Mouse (Mus musculus): Measurements from ENCODE around the gene Gabarapl2.

Gabarapl2 gene

DNA sequence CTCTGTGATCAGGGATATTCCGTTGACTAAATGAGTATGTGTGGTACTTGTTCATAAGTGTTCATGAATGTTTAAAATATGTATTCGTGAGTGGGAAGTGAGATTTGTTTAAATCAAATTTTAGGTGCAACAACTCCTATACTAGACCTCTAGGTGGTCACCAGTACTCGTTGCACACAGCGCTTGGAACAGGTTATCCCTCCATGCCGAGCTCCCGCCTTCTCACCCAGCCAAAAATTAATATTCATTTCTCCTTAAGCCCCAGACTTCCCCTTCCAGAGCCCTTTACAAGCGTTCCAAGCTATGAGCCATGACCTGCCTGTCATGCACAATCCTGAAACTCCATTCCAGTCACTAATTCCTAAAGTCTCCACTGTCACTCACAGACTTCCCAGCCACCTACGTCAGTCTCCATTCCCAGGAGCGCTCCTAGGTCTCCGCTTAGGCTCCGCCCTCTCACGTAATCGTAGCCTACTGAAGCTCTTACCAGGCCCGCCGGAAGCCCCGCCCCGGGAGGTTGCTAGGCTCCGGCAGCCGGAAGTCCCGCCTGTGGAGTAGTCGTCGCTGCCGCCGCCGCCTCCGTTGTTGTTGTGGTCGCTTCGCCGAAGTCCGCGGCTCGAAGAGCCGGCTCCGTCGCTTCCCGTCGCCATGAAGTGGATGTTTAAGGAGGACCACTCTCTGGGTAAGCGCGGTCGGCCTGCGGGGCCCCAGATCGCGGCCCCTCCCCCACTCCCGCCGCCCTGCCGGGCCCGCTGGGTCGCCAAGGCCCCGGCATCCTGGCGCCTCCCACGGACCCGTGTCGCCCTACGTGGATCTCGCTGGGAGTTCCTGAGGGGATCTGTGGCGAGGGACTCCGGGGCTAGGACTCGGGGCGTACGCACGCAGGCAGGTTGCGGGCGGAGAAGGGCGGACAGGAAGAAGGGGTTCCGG is at the start of gene Gabarapl2:
Gene Gabarapl2, plus strand, starts transcription at position 533 of the 930 bp plus-strand sequence.
- peak; percentile 96 for DNase-seq

DNA sequence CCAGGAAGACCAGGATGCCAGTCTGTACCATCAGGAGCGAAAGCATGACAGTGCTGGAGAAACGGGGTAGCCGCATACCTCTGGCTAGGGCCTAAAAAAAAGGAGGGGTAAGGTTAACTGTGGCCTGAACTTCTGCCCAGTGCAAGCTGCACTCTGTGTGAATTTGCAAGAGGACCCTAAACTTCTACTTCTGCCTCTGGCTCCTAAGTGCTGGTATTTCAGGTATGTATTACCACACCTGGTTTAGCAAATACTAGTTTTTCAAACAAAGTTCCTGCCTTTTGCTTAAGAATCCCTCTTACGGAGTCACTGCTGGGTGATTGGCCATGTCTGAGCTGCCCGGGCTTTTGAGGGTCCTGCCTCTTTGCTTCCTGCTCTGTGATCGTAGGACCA is 49.6 kb upstream of the Gabarapl2 start:
- DNase-seq = no peak

- DNase-seq = no peak
Measured at GRCm38 (mm10) chr8:111891983-111892382, 48.5 kb upstream of the Gabarapl2 start.

DNA sequence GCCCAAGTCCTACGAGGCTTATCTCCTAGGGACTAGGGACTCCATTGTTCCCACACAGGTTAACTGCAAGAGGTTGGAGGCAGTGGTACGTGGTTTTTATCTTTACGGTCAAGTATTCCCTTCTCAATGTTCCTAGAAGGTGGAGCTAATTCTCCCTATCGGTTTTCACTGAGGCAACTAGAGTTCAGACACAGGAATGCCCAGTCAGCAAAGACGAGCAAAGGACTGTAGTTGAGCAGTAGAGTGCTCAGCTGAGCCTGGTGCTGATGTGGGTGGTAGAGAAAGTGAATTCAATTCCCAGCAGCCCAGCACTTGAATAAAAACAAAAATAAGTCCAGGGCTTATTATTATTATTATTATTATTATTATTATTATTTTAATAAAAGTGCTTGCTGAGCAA is 47.9 kb upstream of the Gabarapl2 start:
- no peak for DNase-seq

DNA sequence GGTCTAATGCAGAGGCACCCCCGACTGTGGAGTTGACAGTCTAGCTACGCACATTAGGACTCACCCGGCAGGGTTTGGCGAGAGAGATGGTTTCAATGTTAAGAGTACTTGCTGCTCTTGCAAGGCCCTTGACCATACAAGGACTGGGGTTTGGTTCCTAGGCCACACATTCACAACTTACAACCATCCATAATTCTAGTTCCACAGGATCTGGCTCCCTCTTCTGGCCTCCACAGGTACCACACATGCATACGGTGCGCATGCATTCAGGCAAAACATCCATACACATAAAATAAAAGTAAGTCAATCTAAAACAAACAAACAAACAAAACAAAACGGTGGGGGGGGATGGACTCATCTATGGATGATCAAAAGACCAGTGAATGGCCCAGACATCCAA is 45.5 kb upstream of the Gabarapl2 start:
- no peak for DNase-seq

DNA sequence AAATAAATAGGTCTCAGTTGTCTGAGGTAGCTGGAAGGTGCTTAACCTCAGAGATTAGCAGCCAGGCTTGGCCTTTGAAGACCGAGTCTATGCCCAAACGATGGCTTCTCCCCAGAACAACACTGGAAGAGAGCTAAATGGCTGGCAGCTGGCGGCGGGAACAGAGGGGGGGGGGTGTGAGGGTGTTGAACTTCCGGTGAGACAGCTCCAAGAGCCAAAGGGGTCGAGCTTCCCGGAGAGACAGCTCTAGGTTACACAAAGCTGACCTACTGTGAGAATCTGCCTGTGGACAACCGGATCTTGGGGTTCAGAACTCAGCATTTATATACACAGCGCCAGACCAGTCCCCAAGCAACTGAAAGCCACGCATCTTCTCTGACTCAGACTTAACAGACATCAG is 41.9 kb upstream of the Gabarapl2 start:
- no peak for DNase-seq

DNA sequence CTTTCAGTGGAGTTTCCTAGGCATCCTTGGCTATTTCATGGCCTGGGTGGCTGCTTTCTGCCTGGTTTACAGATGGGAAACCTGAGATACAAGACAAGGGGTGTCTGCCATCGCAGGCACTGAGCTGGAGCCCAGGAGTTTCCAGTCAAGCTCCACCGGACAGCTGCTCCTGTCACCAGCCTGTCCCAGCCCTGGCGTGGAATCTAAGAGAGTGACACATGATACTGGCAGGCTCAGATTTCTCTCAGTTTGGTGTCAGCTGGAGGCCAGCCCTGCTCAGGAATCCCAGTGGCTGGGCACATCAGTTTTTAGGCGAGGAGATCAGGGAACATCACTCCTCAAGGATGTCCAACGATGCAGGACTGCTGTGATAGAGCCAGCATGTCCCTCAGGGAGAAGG is 38.4 kb upstream of the Gabarapl2 start:
- DNase-seq = no peak

GRCm38 (mm10) chr8:111905500-111906121 is 34.9 kb upstream of the Gabarapl2 start:
- DNase-seq = no peak

DNA sequence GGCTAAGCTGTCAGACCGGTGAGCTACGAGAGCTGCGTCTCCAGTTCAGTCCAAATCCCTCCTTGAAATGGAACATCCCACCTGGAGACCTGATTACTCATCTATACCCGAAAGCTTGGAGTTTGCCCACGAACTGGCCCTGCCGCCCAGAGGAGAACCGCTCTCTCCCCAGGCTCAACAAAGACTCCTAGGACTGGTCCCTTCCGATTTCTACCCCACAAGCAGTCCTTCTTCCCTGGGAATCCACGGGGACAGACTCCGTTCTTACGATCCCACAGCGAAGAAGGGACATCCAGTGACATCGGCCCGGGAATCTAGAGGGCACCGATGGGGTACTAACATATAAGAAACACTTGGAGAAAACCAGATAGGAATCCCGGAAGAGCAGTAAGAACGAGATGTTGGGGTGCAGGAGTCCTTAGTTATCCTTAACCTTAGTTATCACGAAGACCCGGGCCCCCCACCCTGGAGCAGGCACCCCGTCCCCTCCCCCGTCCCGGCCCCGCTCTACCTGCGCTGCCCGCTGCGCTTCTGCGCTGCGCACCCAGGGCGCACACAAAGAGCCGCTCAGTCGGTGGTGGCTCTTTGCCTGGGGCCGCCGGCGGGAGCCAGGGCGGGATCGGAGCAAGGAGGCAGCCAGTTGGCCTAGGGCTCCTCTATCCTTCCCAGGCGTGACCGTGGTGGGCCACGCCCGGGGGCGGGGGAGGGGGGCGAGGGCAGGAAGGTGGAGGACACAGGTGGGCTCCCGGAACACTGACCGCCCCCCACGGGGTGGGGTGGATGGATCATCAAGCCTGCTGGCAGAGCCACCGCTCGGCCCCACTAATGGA is 30.7 kb upstream of the Gabarapl2 start, which contains the start of gene Chst5:
Gene Chst5, minus strand, starts transcription at position 827 of the 830 bp plus-strand sequence.
- peak; percentile 50 for DNase-seq

- no peak for DNase-seq
Measured at GRCm38 (mm10) chr8:111911572-111911971, 28.9 kb upstream of the Gabarapl2 start.

DNA sequence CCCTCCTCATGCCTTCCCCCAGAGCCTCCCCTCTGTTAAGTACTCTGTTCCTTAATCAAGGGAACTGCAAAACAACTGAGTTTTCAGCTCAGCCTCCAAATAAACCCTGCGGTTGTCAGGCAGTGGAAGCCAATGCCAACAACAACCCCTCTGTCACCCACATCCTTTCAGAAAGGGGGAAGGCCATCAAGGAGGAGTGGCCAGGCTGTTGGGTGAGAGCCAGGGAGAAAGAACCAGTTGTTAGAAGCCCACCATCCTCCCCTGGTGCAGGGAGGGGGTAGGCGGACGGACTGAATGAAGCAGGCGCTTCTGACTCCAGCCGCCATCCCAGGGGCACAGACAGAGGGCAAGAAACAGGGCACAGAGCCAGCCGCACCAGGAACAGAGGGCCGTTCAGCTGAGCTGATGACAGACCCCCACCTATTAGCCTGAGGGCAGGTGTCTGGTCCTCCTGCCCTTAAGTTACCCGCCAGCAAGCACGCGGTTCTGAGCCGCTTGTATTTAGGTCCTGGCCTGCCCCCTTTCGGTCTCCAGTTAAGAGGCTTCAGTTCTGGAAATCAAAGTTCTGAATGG is 27.6 kb upstream of the Gabarapl2 start:
- DNase-seq = no peak

DNA sequence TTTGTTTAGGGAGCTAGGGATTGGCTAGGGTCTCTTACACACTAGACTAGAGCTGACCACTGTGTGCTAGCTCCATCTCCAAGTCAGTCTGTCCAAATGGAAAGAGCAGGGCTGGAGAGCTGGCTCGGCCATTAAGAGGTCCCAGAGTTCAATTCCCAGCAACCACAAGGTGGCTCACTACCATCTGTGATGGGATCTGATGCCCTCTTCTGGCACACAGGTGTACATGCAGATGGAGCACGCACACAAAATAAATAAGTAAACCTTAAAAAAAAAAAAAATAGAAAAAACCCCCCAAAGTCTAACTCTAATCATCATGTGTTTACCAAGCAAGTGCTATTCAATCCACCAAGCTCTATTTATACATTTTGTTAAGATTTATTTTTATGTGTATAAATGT is 20.8 kb upstream of the Gabarapl2 start:
- DNase-seq = no peak

- no peak for DNase-seq
Measured at GRCm38 (mm10) chr8:111920971-111921370, 19.5 kb upstream of the Gabarapl2 start.

DNA sequence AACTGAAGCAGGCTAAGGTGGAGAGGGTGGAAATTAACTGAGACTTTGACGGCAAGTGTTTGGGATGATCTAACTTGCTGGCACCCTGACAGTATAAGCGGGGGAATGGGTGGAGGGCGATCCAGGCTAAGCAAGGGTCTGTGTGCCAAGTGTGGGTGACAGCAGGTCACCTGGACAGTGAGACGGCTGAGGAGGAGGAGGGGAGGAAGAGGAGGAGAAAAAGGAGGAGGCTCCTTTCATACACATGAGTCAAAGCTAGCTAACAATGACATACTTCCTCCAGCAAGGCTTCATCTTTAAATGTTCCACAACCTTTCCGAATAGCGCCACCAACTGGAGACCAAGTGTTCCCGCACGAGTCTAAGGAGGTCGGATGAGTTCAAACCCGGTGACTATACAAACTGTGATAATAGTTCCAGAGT is 17.1 kb upstream of the Gabarapl2 start:
- peak; percentile 79 for DNase-seq

- no peak for DNase-seq
Measured at GRCm38 (mm10) chr8:111924976-111925375, 15.5 kb upstream of the Gabarapl2 start.

- no peak for DNase-seq
Measured at GRCm38 (mm10) chr8:111929648-111930344, 10.7 kb upstream of the Gabarapl2 start.

DNA sequence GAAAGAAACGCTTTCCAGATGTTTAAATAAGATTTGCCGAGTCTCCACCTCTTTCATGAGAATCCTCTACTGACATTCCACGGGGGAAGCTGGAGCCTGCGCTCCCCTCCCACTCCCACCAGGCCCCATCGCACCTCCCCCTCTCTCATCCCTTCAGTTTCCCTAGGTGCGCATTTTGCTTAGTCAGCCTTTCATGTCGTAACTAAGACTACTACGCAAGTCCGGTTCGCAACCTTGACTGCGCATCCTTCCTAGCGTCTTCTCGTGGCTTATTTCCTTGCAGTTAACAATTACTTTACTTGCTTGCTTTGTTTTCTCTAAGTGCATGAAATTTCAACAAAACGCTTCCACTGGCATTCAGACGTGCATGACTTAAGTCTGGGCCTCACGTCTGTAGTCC is 8.8 kb upstream of the Gabarapl2 start:
- no peak for DNase-seq

DNA sequence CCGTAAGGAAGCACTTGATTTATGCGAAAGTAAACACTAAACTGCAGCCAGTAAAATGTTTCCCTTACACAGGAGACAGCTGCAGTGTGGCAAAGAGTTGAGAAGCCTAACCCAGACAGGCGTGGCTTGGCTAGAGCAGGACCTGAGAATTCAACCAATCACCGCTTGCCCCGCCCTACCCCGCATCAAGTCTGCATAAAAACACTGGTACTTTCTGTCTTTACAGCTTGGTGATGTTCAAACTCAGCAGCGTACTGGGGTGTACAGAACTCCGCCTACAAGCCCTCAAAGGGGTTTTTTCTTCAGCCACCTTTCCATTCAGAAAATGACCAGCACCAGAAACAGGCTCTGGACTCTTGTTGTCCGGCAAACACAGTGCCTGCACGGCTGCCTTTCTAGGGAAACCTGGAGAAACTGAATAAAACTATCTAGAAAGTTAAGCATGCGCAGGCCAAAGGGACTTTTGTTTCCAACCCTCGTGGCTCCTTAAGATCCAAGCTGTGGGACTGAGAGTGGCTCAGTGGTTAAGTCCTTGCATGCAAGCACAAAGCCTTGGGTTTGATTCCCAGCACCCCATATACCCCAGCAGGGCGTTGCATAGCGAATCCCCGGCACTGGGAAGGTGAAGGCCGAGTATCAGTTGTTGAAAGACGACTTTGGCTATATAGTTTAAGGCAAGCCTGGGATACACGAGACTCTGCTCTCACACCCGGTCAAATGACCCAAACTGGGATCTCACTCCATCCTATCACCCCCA is 7.7 kb upstream of the Gabarapl2 start:
- DNase-seq = peak; percentile 50

DNA sequence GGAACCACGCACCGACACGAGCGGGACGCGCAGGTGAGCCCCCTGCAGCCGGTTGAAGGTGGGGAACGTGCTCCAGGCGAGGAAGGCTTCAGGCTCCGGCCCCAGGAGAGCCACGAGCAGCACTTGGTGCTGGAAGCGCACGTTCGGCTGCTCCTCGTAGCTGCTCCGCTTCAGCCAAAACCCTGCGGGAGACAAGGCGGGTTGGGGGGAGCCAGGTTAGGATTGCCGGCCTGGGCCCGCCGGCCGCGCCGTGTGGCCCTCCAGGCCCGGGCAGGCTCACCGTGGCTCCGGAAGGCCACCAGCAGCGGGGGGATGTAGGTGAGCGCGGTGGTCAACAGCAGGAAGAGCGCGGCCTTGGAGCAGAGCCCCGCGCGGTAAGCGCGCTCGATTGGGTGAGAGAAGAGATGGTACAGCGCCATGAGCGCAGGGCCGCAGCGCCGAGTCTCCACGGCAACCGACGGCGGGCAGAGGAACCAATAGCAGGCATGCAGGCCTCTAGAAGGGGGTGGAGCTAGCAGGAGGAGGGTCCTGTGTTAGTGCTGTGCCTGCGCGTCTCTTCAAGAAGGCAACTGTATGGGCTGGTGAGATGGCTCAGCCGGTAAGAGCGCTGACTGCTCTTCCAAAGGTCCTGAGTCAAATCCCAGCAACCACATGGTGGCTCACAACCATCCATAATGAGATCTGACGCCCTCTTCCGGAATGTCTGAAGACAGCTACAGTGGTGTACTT is 7.0 kb upstream of the Gabarapl2 start, which contains the start of gene Tmem231:
Gene Tmem231, minus strand, starts transcription at position 534 of the 729 bp plus-strand sequence.
- peak; percentile 88 for DNase-seq

- DNase-seq = no peak
Measured at GRCm38 (mm10) chr8:111934201-111934600, 6.3 kb upstream of the Gabarapl2 start.

- DNase-seq = no peak
Measured at GRCm38 (mm10) chr8:111937184-111937583, 3.3 kb upstream of the Gabarapl2 start.

All from cerebellum, adult 8-10 months (tissue).